Mouse (Mus musculus) cortical plate, adult 2 months (tissue): ENCODE results near the gene Upk3b.

ENCODE experiments used
- CTCF ChIP-seq: fragments of 200-500 bp; IDR thresholded peaks from 2 replicates; pipeline ENCODE4 v1.5.1; 2011; ENCODE audit warnings: mild to moderate bottlenecking, control low read depth, low read length; ENCODE audit not compliant: insufficient read depth; ENCODE audit errors: extremely low read depth
- POLR2A ChIP-seq: fragments of 200-500 bp; IDR thresholded peaks from 2 replicates; pipeline ENCODE4 v1.6.1; 2011; ENCODE audit warnings: mild to moderate bottlenecking, low read length, control low read depth; ENCODE audit not compliant: insufficient read depth; ENCODE audit errors: extremely low read depth

GRCm38 (mm10) chr5:136016014-136016876 is 22.1 kb upstream of the Upk3b start:
- TF ChIP-seq CTCF = no peak
- no peak for TF ChIP-seq POLR2A
